Mouse (Mus musculus): ENCODE measurements around the gene Synpo2. TPM values are rescaled to one million over a fixed set of nuclear protein-coding genes. Genes with fewer than 3 reads are reported as not detected.

Gene Synpo2
- polyA plus RNA-seq, 1 experiment from 2014 or later = 2.2 TPM

- DNase-seq (ENCODE audit: low spot score) (no peak), ATAC-seq (ENCODE audit: insufficient read depth, low FRiP score, low TSS enrichment) (no peak)
- no peaks in the 10 kb centered on the region for H3K9me3 ChIP-seq (ENCODE audit: control insufficient read depth, low read length)
- H3K27ac ChIP-seq (ENCODE audit: low read depth, low read length) = no peak overlapping the region
- H3K27me3 ChIP-seq (ENCODE audit: control insufficient read depth, insufficient read depth, low read length) = no peaks in the 10 kb centered on the region
- WGBS = 84% methylated on average over 6 of the region's 6 CpGs
- H3K4me1 ChIP-seq (ENCODE audit: control insufficient read depth, insufficient read depth, low read length) = no peaks in the 10 kb centered on the region
- H3K4me3 ChIP-seq (ENCODE audit: low read depth, low read length) = no peak overlapping the region
- no peak overlapping the region for H3K4me2 ChIP-seq (ENCODE audit: low read depth)
- no peak overlapping the region for H3K9ac ChIP-seq (ENCODE audit: low read length)
- no peaks in the 10 kb centered on the region for H3K36me3 ChIP-seq (ENCODE audit: control insufficient read depth, insufficient read depth, low read length)
These were observed 45.6 kb downstream of the Synpo2 start for GRCm38 (mm10) chr3:123190329-123190728.

GRCm38 (mm10) chr3:123189826-123190225, 46.1 kb downstream of the Synpo2 start:
- H3K4me3 ChIP-seq (ENCODE audit: low read depth, low read length) = no peak overlapping the region
- no peak overlapping the region for H3K27ac ChIP-seq (ENCODE audit: low read depth, low read length)
- H3K4me1 ChIP-seq (ENCODE audit: control insufficient read depth, insufficient read depth, low read length) = no peaks in the 10 kb centered on the region
- no peak for DNase-seq (ENCODE audit: low spot score)
- no peaks in the 10 kb centered on the region for H3K27me3 ChIP-seq (ENCODE audit: control insufficient read depth, insufficient read depth, low read length)
- H3K36me3 ChIP-seq (ENCODE audit: control insufficient read depth, insufficient read depth, low read length) = no peaks in the 10 kb centered on the region
- H3K9me3 ChIP-seq (ENCODE audit: control insufficient read depth, low read length) = no peaks in the 10 kb centered on the region
- H3K9ac ChIP-seq (ENCODE audit: low read length) = no peak overlapping the region
- 63% methylated on average over 1 of the region's 1 CpGs for WGBS
- H3K4me2 ChIP-seq (ENCODE audit: low read depth) = no peak overlapping the region
- no peak for ATAC-seq (ENCODE audit: insufficient read depth, low FRiP score, low TSS enrichment)

GRCm38 (mm10) chr3:123188616-123189230, 47.2 kb downstream of the Synpo2 start:
- H3K9ac ChIP-seq (ENCODE audit: low read length) = no peak overlapping the region
- H3K27me3 ChIP-seq (ENCODE audit: control insufficient read depth, insufficient read depth, low read length) = no peaks in the 10 kb centered on the region
- no peak overlapping the region for H3K27ac ChIP-seq (ENCODE audit: low read depth, low read length)
- H3K4me2 ChIP-seq (ENCODE audit: low read depth) = no peak overlapping the region
- 85% methylated on average over 12 of the region's 12 CpGs for WGBS
- DNase-seq (ENCODE audit: low spot score) (no peak), ATAC-seq (ENCODE audit: insufficient read depth, low FRiP score, low TSS enrichment) (no peak)
- H3K4me3 ChIP-seq (ENCODE audit: low read depth, low read length) = no peak overlapping the region
- H3K4me1 ChIP-seq (ENCODE audit: control insufficient read depth, insufficient read depth, low read length) = no peaks in the 10 kb centered on the region
- H3K9me3 ChIP-seq (ENCODE audit: control insufficient read depth, low read length) = no peaks in the 10 kb centered on the region
- H3K36me3 ChIP-seq (ENCODE audit: control insufficient read depth, insufficient read depth, low read length) = no peaks in the 10 kb centered on the region

DNA sequence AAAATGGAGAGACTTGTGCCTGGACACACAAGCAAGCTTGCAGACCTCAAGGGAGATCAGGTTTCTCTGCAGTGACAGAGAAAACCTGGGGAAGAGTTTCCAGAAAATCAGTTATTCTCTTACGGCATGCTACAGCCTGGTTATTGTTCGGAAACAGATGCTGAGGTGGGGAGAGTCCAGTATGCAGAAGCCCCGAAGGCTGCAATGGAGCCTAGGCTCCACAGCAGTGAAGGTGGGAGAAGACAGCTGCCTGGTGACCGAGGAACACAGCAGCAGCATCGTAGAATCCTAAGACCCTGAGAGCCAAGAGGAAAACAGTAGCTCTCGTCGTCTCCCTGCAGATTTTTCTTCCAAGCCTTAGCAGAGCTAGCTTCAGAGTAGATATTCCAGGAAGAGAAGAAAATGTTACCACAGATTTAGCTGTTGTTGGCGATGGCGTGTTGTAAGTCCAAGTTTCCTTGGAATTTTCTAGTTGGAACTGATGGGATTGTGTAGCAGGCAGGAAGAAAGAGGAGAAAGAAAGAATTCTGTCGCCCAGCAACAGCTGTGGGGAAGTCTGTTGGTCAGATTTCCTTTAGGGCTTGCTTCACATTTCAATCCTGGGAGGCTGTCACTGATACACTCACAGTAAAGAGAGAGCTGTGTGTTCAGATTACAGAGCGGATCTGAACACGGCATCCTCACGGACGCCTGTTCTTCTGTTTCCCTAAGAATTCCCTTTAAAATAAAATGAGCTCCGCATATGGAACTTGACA, 48.4 kb downstream of the Synpo2 start:
- Histone ChIP-seq H3K27me3 (ENCODE audit: control insufficient read depth, insufficient read depth, low read length) (no peaks in the 10 kb centered on the region), H3K9me3 (ENCODE audit: control insufficient read depth, low read length) (no peaks in the 10 kb centered on the region), H3K4me3 (ENCODE audit: low read depth, low read length) (no peak overlapping the region), H3K4me2 (ENCODE audit: low read depth) (no peak overlapping the region), H3K27ac (ENCODE audit: low read depth, low read length) (no peak overlapping the region), H3K36me3 (ENCODE audit: control insufficient read depth, insufficient read depth, low read length) (no peaks in the 10 kb centered on the region), H3K4me1 (ENCODE audit: control insufficient read depth, insufficient read depth, low read length) (no peaks in the 10 kb centered on the region), H3K9ac (ENCODE audit: low read length) (no peak overlapping the region)
- WGBS = 79% methylated on average over 15 of the region's 15 CpGs
- ATAC-seq (ENCODE audit: insufficient read depth, low FRiP score, low TSS enrichment) (no peak), DNase-seq (ENCODE audit: low spot score) (no peak)

GRCm38 (mm10) chr3:123185238-123185925, 50.6 kb downstream of the Synpo2 start:
- Histone ChIP-seq H3K9me3 (ENCODE audit: control insufficient read depth, low read length) (no peaks in the 10 kb centered on the region), H3K36me3 (ENCODE audit: control insufficient read depth, insufficient read depth, low read length) (no peaks in the 10 kb centered on the region), H3K4me1 (ENCODE audit: control insufficient read depth, insufficient read depth, low read length) (no peaks in the 10 kb centered on the region), H3K4me2 (ENCODE audit: low read depth) (no peak overlapping the region), H3K27ac (ENCODE audit: low read depth, low read length) (no peak overlapping the region), H3K4me3 (ENCODE audit: low read depth, low read length) (no peak overlapping the region), H3K9ac (ENCODE audit: low read length) (no peak overlapping the region), H3K27me3 (ENCODE audit: control insufficient read depth, insufficient read depth, low read length) (no peaks in the 10 kb centered on the region)
- no peak for DNase-seq (ENCODE audit: low spot score)
- WGBS = 92% methylated on average over 10 of the region's 10 CpGs
- ATAC-seq (ENCODE audit: insufficient read depth, low FRiP score, low TSS enrichment) = no peak

GRCm38 (mm10) chr3:123184281-123184680, 51.7 kb downstream of the Synpo2 start:
- H3K9me3 ChIP-seq (ENCODE audit: control insufficient read depth, low read length) = no peaks in the 10 kb centered on the region
- ATAC-seq (ENCODE audit: insufficient read depth, low FRiP score, low TSS enrichment) (no peak), DNase-seq (ENCODE audit: low spot score) (no peak)
- no peak overlapping the region for H3K4me2 ChIP-seq (ENCODE audit: low read depth)
- no peak overlapping the region for H3K9ac ChIP-seq (ENCODE audit: low read length)
- H3K27ac ChIP-seq (ENCODE audit: low read depth, low read length) = no peak overlapping the region
- no peak overlapping the region for H3K4me3 ChIP-seq (ENCODE audit: low read depth, low read length)
- H3K27me3 ChIP-seq (ENCODE audit: control insufficient read depth, insufficient read depth, low read length) = no peaks in the 10 kb centered on the region
- no peaks in the 10 kb centered on the region for H3K36me3 ChIP-seq (ENCODE audit: control insufficient read depth, insufficient read depth, low read length)
- no peaks in the 10 kb centered on the region for H3K4me1 ChIP-seq (ENCODE audit: control insufficient read depth, insufficient read depth, low read length)
- WGBS = 89% methylated on average over 10 of the region's 10 CpGs

DNA sequence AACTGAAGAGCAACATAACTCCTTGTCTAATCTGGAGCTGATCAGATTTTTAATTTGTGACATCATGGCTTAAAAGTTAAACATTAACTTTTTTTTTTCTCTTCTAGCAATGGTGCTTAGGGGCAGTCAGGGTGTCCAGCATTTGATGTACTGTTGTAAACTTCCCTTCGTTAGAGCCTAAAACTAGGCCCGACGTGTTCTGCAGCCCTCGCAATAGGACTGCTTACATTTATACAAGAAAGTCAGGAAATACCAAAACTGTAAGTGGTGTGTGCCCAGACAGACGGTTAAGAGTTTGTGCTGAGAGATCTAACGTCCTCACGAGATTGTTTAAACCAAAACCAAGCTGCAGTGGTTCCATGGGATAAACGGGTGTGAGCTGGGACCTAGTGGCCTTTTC, 56.4 kb downstream of the Synpo2 start:
- H3K4me3 ChIP-seq (ENCODE audit: low read depth, low read length) = no peak overlapping the region
- no peaks in the 10 kb centered on the region for H3K9me3 ChIP-seq (ENCODE audit: control insufficient read depth, low read length)
- DNase-seq (ENCODE audit: low spot score) (no peak), ATAC-seq (ENCODE audit: insufficient read depth, low FRiP score, low TSS enrichment) (no peak)
- 84% methylated on average over 8 of the region's 8 CpGs for WGBS
- H3K4me2 ChIP-seq (ENCODE audit: low read depth) = no peak overlapping the region
- H3K9ac ChIP-seq (ENCODE audit: low read length) = no peak overlapping the region
- no peaks in the 10 kb centered on the region for H3K4me1 ChIP-seq (ENCODE audit: control insufficient read depth, insufficient read depth, low read length)
- H3K27me3 ChIP-seq (ENCODE audit: control insufficient read depth, insufficient read depth, low read length) = no peaks in the 10 kb centered on the region
- H3K36me3 ChIP-seq (ENCODE audit: control insufficient read depth, insufficient read depth, low read length) = no peaks in the 10 kb centered on the region
- no peak overlapping the region for H3K27ac ChIP-seq (ENCODE audit: low read depth, low read length)

DNA sequence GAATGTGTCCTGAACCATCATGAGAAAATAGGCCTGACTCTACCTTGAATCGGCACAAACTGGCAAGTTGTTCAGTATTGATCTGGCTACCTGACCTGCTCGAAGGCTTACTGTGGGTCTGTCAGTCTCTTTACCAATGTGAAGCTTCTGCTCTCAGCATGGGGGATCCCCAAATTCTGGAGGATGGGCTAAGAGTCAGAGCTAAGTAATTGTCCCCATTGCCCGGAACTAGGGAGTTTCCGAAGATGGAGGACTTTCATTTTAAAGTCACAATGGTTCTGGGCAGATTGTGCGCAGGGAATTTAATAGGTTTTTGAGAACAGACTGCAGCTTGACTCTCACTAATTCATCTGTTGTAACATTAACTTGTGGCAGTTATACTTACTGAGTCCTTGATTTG, 56.9 kb downstream of the Synpo2 start:
- no peaks in the 10 kb centered on the region for H3K36me3 ChIP-seq (ENCODE audit: control insufficient read depth, insufficient read depth, low read length)

More for the DNA sequence above, 56.9 kb downstream of the Synpo2 start:
- H3K27me3 ChIP-seq (ENCODE audit: control insufficient read depth, insufficient read depth, low read length) = no peaks in the 10 kb centered on the region
- no peak overlapping the region for H3K4me3 ChIP-seq (ENCODE audit: low read depth, low read length)
- WGBS = 91% methylated on average over 5 of the region's 5 CpGs
- no peak for DNase-seq (ENCODE audit: low spot score)
- no peak overlapping the region for H3K4me2 ChIP-seq (ENCODE audit: low read depth)
- no peaks in the 10 kb centered on the region for H3K9me3 ChIP-seq (ENCODE audit: control insufficient read depth, low read length)
- no peak overlapping the region for H3K27ac ChIP-seq (ENCODE audit: low read depth, low read length)
- no peak for ATAC-seq (ENCODE audit: insufficient read depth, low FRiP score, low TSS enrichment)
- H3K9ac ChIP-seq (ENCODE audit: low read length) = no peak overlapping the region
- no peaks in the 10 kb centered on the region for H3K4me1 ChIP-seq (ENCODE audit: control insufficient read depth, insufficient read depth, low read length)
